Mouse (Mus musculus) limb, embryonic 10.5 days (tissue): ENCODE measurements at regions not wholly inside any gene's neighbourhood (a gene's known extent, or its start where the extent isn't known, plus 50 kb on each side); places are given as distances from the start of the nearest gene placed in this dataset.

Experiments used
- DNase-seq: peaks from one replicate; pipeline ENCODE4 v3.0.0-alpha.2; 2017; ENCODE audit warnings: low spot score
- H3K27ac ChIP-seq: fragments of 300-500 bp; sonication (generic); 2 replicates; pipeline ENCODE4 v1.5.1; 2016; ENCODE audit warnings: mild to moderate bottlenecking
- H3K27me3 ChIP-seq: fragments of 300-500 bp; sonication (generic); 2 replicates; pipeline ENCODE4 v1.6.1; 2016; ENCODE audit warnings: low read depth, mild to moderate bottlenecking; ENCODE audit not compliant: poor library complexity, severe bottlenecking
- H3K36me3 ChIP-seq: fragments of 300-500 bp; sonication (generic); 2 replicates; pipeline ENCODE4 v1.6.1; 2016; ENCODE audit warnings: mild to moderate bottlenecking, moderate library complexity
- H3K4me1 ChIP-seq: fragments of 300-500 bp; sonication (generic); 2 replicates; pipeline ENCODE4 v1.6.1; 2016
- H3K4me3 ChIP-seq: fragments of 300-500 bp; sonication (generic); 2 replicates; pipeline ENCODE4 v1.5.1; 2016; ENCODE audit warnings: mild to moderate bottlenecking, moderate library complexity
- H3K9me3 ChIP-seq: fragments of 300-500 bp; sonication (generic); replicated peaks from 2 replicates; pipeline ENCODE4 v1.6.1; 2016; ENCODE audit warnings: mild to moderate bottlenecking
- WGBS: fragments of 180-500 bp; shearing (Covaris S2); methylation state at CpG from one replicate; pipeline ENCODE4 v1.1.7; 2016; 5-methylcytosine and 5-hydroxymethylcytosine counted together

DNA sequence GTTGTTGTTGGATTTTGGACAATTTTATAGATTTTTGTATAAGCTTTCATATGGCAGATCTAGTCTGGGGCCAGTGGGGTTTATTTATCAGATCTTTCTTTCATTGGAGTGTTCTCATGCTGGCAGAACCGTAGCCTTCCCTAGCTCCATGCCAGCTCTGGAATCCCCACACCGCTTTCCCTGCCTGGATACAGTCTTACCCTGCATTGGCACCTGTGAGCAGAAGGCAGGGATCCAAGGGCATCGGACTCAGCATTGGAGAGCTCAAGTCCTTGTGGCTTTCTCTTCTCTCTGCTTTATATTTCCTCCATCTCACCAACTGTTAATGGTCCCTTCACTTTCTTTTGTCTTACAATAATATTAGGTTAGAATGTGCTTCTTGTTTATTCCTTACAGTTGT, 59.4 kb upstream of the Rfx3 start:
- no peak overlapping the region for H3K4me3 ChIP-seq
- no peak for DNase-seq
- no peaks in the 10 kb centered on the region for H3K36me3 ChIP-seq
- WGBS, result 96% methylated on average over 3 of the region's 3 CpGs
- H3K27ac ChIP-seq, result no peak overlapping the region
- H3K9me3 ChIP-seq, result no peaks in the 10 kb centered on the region
- no peaks in the 10 kb centered on the region for H3K4me1 ChIP-seq
- H3K27me3 ChIP-seq, result no peaks in the 10 kb centered on the region
